Mouse (Mus musculus) heart, adult 2 months (tissue): Measurements from ENCODE around the gene Haus6.

Experiments used
- CTCF ChIP-seq: fragments of 200-600 bp; IDR thresholded peaks from 2 replicates; pipeline ENCODE4 v1.8.1; 2022; ENCODE audit warnings: antibody characterized with exemption, mild to moderate bottlenecking, moderate library complexity
- EP300 ChIP-seq: fragments of 200-500 bp; IDR thresholded peaks from 2 replicates; pipeline ENCODE4 v1.6.1; 2011; ENCODE audit warnings: low read depth, low read length, control low read depth; ENCODE audit not compliant: insufficient read depth
- POLR2A ChIP-seq: fragments of 200-500 bp; IDR thresholded peaks from 2 replicates; pipeline ENCODE4 v1.6.1; 2011; ENCODE audit warnings: mild to moderate bottlenecking, low read depth, low read length, control low read depth; ENCODE audit not compliant: insufficient read depth

DNA sequence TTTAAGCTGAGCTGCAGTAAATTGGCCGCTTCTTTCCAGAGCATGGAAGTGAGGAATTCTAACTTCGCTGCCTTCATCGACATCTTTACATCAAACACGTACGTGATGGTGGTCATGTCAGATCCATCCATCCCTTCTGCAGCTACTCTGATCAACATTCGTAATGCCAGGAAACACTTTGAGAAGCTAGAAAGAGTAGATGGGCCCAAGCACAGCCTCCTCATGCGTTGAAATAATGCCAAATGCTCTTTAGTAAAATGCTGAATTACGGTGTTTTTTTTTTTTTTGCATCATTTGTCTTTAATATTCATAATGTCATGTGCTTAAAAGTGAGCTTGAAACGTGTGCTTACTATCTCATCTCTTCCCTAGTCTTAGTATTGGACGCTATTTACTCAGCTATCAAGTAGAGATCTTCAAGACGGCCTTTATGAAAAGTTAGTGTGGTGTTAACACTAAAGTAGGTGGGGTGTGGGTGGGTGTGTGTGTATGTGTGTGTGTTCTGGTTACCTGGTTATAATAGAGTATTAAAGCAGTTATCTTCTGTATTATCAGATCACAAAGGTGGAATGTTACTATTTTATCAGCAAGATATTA is 35.1 kb downstream of the Haus6 start:
- TF ChIP-seq EP300 (no peak), POLR2A (no peak), CTCF (no peak)
